Mouse (Mus musculus): ENCODE results near the gene Uap1. TPM values are rescaled to one million over a fixed set of nuclear protein-coding genes. Genes with fewer than 3 reads are reported as not detected.
"Not testable (repeated sequence)": the region's sequence is repeated elsewhere in the genome, so short reads cannot be mapped to it uniquely, and the experiment has no call there.

The Uap1 gene
- polyA plus RNA-seq, 1 experiment from 2014 or later = 66.2 TPM

DNA sequence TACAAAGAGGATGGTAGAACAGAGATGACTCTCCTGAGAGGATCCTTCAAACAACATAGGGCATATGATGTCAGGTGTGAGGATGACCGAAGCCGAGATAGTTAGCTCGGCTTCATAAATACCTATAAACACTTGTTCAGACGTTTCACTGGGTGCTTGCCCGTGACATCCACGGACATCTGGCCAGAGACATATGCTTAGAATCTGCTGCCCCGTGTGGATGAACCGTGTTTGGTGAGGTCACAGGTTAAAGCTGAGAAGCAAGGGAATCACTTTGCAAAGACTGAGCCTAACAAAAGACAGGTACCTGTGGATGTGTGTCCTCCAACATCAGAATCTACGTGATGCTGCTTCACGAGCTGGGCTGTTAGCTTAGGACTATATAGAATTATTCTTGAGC lies 62.5 kb downstream of the Uap1 start:
- Histone ChIP-seq H3K9ac (ENCODE audit: low read length) (no peak overlapping the region), H3K4me3 (ENCODE audit: low read depth, low read length) (no peak overlapping the region), H3K27me3 (ENCODE audit: control insufficient read depth, insufficient read depth, low read length) (no peaks in the 10 kb centered on the region), H3K4me2 (ENCODE audit: low read depth) (no peak overlapping the region), H3K9me3 (ENCODE audit: control insufficient read depth, low read length) (no peaks in the 10 kb centered on the region), H3K36me3 (ENCODE audit: control insufficient read depth, insufficient read depth, low read length) (no peaks in the 10 kb centered on the region), H3K27ac (ENCODE audit: low read depth, low read length) (no peak overlapping the region), H3K4me1 (ENCODE audit: control insufficient read depth, insufficient read depth, low read length) (no peaks in the 10 kb centered on the region)
- no peak for ATAC-seq (ENCODE audit: insufficient read depth, low FRiP score, low TSS enrichment)
- DNase-seq (ENCODE audit: low spot score) = no peak
- 74% methylated on average over 10 of the region's 10 CpGs for WGBS

GRCm38 (mm10) chr1:170111651-170112226 lies 63.0 kb downstream of the Uap1 start:
- Histone ChIP-seq H3K4me1 (ENCODE audit: control insufficient read depth, insufficient read depth, low read length) (no peaks in the 10 kb centered on the region), H3K4me2 (ENCODE audit: low read depth) (peak overlapping the region; percentile 17; the same call in 1 of the 2 replicates), H3K27ac (ENCODE audit: low read depth, low read length) (0 out of 2 replicates have a peak overlapping the region, but pooled peaks have one; percentile 34), H3K36me3 (ENCODE audit: control insufficient read depth, insufficient read depth, low read length) (no peaks in the 10 kb centered on the region), H3K9ac (ENCODE audit: low read length) (no peak overlapping the region), H3K9me3 (ENCODE audit: control insufficient read depth, low read length) (no peaks in the 10 kb centered on the region), H3K27me3 (ENCODE audit: control insufficient read depth, insufficient read depth, low read length) (no peaks in the 10 kb centered on the region), H3K4me3 (ENCODE audit: low read depth, low read length) (no peak overlapping the region)
- ATAC-seq (ENCODE audit: insufficient read depth, low FRiP score, low TSS enrichment) (no peak), DNase-seq (ENCODE audit: low spot score) (peak; percentile 30)
- 73% methylated on average over 16 of the region's 16 CpGs for WGBS

DNA sequence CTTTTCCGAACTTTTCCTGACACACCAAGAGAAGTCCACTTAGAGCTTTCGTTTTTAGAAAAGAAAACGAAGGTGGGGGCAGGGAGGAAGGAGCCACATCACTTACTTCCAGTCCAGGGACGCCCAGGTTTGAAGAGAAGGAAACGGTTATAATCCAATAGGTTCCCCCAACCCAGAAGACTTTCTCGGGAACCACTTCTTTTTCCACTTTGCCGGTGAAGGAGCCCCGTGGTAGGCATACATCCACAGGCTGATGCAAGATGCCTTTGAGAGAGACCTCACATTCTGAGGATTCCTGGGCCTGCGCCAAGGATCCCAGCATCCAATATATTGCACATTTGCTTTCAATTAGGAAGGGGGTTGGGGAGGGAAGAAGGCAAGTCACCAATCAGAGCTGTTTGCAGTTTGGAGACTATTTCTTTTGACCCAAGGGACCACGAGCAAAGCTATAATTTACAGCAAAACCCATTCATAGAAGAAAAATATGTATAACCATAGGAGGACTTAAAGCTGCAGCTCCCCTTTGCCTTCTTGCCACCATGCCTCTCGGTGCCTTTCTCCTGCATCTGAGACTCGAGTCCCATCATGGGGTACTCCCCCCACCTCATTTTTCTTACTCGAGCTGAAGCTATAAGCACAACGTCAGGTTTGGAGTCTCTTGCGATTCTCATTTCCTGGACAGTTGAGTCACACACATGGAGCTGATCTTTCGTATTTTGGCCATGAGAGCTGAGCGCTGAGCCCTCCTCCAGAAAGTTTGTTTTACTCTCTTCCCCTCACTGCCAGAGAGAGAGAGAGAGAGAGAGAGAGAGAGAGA lies 64.0 kb downstream of the Uap1 start, which contains the start of gene Ddr2:
Ddr2 (minus strand) TSS at position 247 of the 817 bp plus-strand sequence.
- DNase-seq (ENCODE audit: low spot score) = peak; percentile 71
- Histone ChIP-seq H3K4me2 (ENCODE audit: low read depth) (peak within 1 kb of the TSS; percentile 35), H3K4me1 (ENCODE audit: control insufficient read depth, insufficient read depth, low read length) (no peaks in the 10 kb centered on the region), H3K27me3 (ENCODE audit: control insufficient read depth, insufficient read depth, low read length) (no peaks in the 10 kb centered on the region), H3K9me3 (ENCODE audit: control insufficient read depth, low read length) (no peaks in the 10 kb centered on the region), H3K36me3 (ENCODE audit: control insufficient read depth, insufficient read depth, low read length) (no peaks in the 10 kb centered on the region), H3K27ac (ENCODE audit: low read depth, low read length) (peak within 1 kb of the TSS; percentile 62; the same call in 1 of the 2 replicates), H3K9ac (ENCODE audit: low read length) (peak within 1 kb of the TSS; percentile 5; the same call in 1 of the 2 replicates), H3K4me3 (ENCODE audit: low read depth, low read length) (peak within 1 kb of the TSS; percentile 31)
- 58% methylated on average over 17 of the region's 17 CpGs for WGBS
- no peak for ATAC-seq (ENCODE audit: insufficient read depth, low FRiP score, low TSS enrichment)

DNA sequence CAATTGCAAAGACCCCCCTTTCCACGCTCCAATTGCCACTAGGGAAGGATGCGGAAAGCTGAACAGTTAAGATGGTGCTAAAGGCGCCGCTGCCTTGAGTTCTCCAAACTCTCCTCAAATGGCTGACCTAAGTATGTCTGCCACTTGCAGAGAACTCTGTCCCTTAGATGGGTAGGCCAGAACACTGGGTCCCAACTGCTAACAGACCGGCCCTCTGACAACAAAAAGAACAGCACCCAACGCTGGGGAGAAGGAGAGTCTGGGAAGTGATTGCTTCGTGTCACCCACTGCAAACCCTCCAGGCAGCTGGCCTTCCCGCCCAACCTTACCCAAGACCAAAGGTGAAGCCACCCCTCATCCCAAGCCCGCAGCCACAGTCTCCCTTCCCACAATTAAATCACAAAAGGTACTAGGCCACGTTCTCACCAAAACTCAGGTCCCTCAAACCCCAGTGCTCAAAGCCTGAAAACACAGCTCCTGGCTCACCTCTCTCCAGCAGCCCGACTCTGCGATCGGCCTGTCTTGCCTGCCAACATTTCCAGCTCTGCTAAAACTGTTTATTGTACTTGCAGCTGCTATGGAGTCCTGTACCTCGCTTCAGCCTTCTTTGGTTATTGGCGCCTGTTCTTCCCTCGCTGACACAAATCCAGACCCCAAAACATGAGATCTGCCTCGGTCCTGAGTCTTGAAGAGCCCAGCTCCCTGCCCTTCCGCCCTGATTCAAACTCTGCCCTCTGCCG lies 64.8 kb downstream of the Uap1 start:
- no peaks in the 10 kb centered on the region for H3K4me1 ChIP-seq (ENCODE audit: control insufficient read depth, insufficient read depth, low read length)
- no peaks in the 10 kb centered on the region for H3K27me3 ChIP-seq (ENCODE audit: control insufficient read depth, insufficient read depth, low read length)
- no peak for ATAC-seq (ENCODE audit: insufficient read depth, low FRiP score, low TSS enrichment)
- WGBS = 75% methylated on average over 19 of the region's 19 CpGs
- H3K9me3 ChIP-seq (ENCODE audit: control insufficient read depth, low read length) = no peaks in the 10 kb centered on the region
- peak; percentile 31 for DNase-seq (ENCODE audit: low spot score)
- H3K4me3 ChIP-seq (ENCODE audit: low read depth, low read length) = peak overlapping the region; percentile 31
- peak overlapping the region; percentile 5; the same call in 1 of the 2 replicates for H3K9ac ChIP-seq (ENCODE audit: low read length)
- H3K27ac ChIP-seq (ENCODE audit: low read depth, low read length) = peak overlapping the region; percentile 62; the same call in 1 of the 2 replicates
- no peaks in the 10 kb centered on the region for H3K36me3 ChIP-seq (ENCODE audit: control insufficient read depth, insufficient read depth, low read length)
- peak overlapping the region; percentile 35 for H3K4me2 ChIP-seq (ENCODE audit: low read depth)

GRCm38 (mm10) chr1:170102814-170103213 lies 71.9 kb downstream of the Uap1 start:
- H3K27ac ChIP-seq (ENCODE audit: low read depth, low read length); H3K9me3 ChIP-seq (ENCODE audit: control insufficient read depth, low read length); H3K9ac ChIP-seq (ENCODE audit: low read length); H3K4me3 ChIP-seq (ENCODE audit: low read depth, low read length); H3K4me2 ChIP-seq (ENCODE audit: low read depth); DNase-seq (ENCODE audit: low spot score); H3K4me1 ChIP-seq (ENCODE audit: control insufficient read depth, insufficient read depth, low read length); ATAC-seq (ENCODE audit: insufficient read depth, low FRiP score, low TSS enrichment); H3K36me3 ChIP-seq (ENCODE audit: control insufficient read depth, insufficient read depth, low read length); H3K27me3 ChIP-seq (ENCODE audit: control insufficient read depth, insufficient read depth, low read length): not testable (repeated sequence)
- WGBS = 93% methylated on average over 6 of the region's 6 CpGs

Other genes starting within 250 kb of the Uap1 start
- gene Ccdc190, start 246.3 kb downstream of the Uap1 start, polyA plus RNA-seq (2014; fragmentation: Nextera tagmentation; extraction: Ambion mirVana) = 0.42 and 0.52 TPM in 2 replicates
- 22.7 and 24.9 TPM in 2 replicates for gene Hsd17b7, start 205.7 kb downstream of the Uap1 start, polyA plus RNA-seq (2014; fragmentation: Nextera tagmentation; extraction: Ambion mirVana)
- gene Ddr2, start 64.2 kb downstream of the Uap1 start, polyA plus RNA-seq (2014; fragmentation: Nextera tagmentation; extraction: Ambion mirVana) = 36.0 and 43.6 TPM in 2 replicates
- 17.3 and 19.7 TPM in 2 replicates for gene Uhmk1, start 40.4 kb upstream of the Uap1 start, polyA plus RNA-seq (2014; fragmentation: Nextera tagmentation; extraction: Ambion mirVana)
- not detected in 2 replicates for gene Sh2d1b2, start 57.8 kb upstream of the Uap1 start, polyA plus RNA-seq (2014; fragmentation: Nextera tagmentation; extraction: Ambion mirVana)
- 0.12 TPM in 1 of 2 replicates, not detected in the other for gene Sh2d1b1, start 102.4 kb upstream of the Uap1 start, polyA plus RNA-seq (2014; fragmentation: Nextera tagmentation; extraction: Ambion mirVana)
- gene Gm7694, start 131.4 kb upstream of the Uap1 start, polyA plus RNA-seq (2014; fragmentation: Nextera tagmentation; extraction: Ambion mirVana) = 2.7 and 2.9 TPM in 2 replicates
- gene Spata46, start 133.8 kb upstream of the Uap1 start, polyA plus RNA-seq (2014; fragmentation: Nextera tagmentation; extraction: Ambion mirVana) = 1.2 TPM in 2 replicates